Mouse (Mus musculus): ENCODE data around the gene Htt. TPM values are rescaled to one million over a fixed set of nuclear protein-coding genes. Genes with fewer than 3 reads are reported as not detected.
"Not testable (repeated sequence)": the region's sequence is repeated elsewhere in the genome, so short reads cannot be mapped to it uniquely, and the experiment has no call there.

Gene Htt
- total and polyA plus RNA-seq, 2 experiments: 5.2 to 10.2 TPM

DNA sequence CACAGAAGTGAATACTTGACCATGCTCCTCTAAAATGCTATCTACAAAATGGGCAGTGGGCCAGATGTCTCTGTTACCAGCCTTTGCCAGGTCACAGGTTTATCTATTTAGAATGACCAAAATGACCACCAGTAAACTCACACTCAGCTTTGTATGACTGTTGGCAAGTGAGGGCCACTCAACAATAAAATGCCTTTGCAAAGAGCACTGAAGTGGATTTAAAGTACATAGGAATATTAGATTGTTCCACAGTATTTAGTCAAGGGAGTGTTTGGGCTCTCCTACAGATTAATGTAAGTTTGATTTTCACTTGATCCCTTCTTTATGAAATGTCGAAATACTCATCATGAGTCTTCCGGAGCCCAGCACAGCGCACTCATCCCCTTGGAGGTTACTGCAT is 92.5 kb downstream of the Htt start:
- peaks cover 30% of the 10 kb centered on the region; the same call in 1 of the 2 replicates for H3K36me3 ChIP-seq (ENCODE audit: control insufficient read depth, insufficient read depth, low read length)
- no peaks in the 10 kb centered on the region for H3K4me1 ChIP-seq (ENCODE audit: control insufficient read depth, insufficient read depth, low read length)

DNA sequence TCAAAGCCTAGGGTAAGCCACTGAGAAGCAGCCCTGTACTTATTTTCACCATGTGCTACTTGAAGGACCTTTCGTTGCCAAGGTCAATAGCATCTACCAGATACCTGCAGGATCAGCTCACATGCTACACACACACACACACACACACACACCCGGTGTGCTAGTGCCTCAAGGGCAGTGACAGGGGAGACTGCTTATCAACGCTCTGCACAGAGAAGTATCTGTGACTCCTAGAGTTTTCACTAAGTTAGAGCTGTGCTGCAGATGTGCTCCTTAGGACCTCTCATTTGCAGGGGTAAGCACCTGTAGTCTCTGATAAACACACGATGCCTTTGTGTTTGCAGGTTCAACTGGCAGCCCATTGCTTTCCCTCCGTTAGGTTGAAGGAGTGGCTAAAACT is 103.8 kb downstream of the Htt start:
- Histone ChIP-seq H3K4me1 (ENCODE audit: control insufficient read depth, insufficient read depth, low read length) (no peaks in the 10 kb centered on the region), H3K9ac (ENCODE audit: low read depth, low read length) (no peak overlapping the region), H3K4me3 (ENCODE audit: insufficient read depth, low read depth, low read length) (no peak overlapping the region), H3K27ac (replicated peaks; ENCODE audit: insufficient read depth, low read depth, low read length) (no peak overlapping the region), H3K36me3 (ENCODE audit: control insufficient read depth, insufficient read depth, low read length) (peaks cover 38% of the 10 kb centered on the region), H3K79me2 (ENCODE audit: control insufficient read depth, insufficient read depth, low read length) (no peaks in the 10 kb centered on the region), H3K27me3 (ENCODE audit: control insufficient read depth, insufficient read depth, low read length) (no peaks in the 10 kb centered on the region)
- no peak for TF ChIP-seq CTCF (IDR thresholded peaks at IDR 0.05; ENCODE audit: low read depth, low read length)
- TF ChIP-seq POLR2A (IDR thresholded peaks at IDR 0.05; ENCODE audit: extremely low read depth, insufficient read depth, low read length): no peak
- no peak for DNase-seq (ENCODE audit: extremely low read depth, low read depth, low spot score)
- 96% methylated on average over 5 of the region's 5 CpGs for WGBS

More for the DNA sequence above, 92.5 kb downstream of the Htt start:
- H3K27me3 ChIP-seq (ENCODE audit: control insufficient read depth, insufficient read depth, low read length): no peaks in the 10 kb centered on the region
- WGBS: 97% methylated on average over 3 of the region's 3 CpGs
- no peak overlapping the region for H3K4me3 ChIP-seq (ENCODE audit: insufficient read depth, low read depth, low read length)
- DNase-seq (ENCODE audit: extremely low read depth, low read depth, low spot score): no peak
- no peak overlapping the region for H3K27ac ChIP-seq (replicated peaks; ENCODE audit: insufficient read depth, low read depth, low read length)
- no peak for TF ChIP-seq POLR2A (IDR thresholded peaks at IDR 0.05; ENCODE audit: extremely low read depth, insufficient read depth, low read length)
- TF ChIP-seq CTCF (IDR thresholded peaks at IDR 0.05; ENCODE audit: low read depth, low read length): no peak
- H3K9ac ChIP-seq (ENCODE audit: low read depth, low read length): no peak overlapping the region
- H3K79me2 ChIP-seq (ENCODE audit: control insufficient read depth, insufficient read depth, low read length): no peaks in the 10 kb centered on the region

DNA sequence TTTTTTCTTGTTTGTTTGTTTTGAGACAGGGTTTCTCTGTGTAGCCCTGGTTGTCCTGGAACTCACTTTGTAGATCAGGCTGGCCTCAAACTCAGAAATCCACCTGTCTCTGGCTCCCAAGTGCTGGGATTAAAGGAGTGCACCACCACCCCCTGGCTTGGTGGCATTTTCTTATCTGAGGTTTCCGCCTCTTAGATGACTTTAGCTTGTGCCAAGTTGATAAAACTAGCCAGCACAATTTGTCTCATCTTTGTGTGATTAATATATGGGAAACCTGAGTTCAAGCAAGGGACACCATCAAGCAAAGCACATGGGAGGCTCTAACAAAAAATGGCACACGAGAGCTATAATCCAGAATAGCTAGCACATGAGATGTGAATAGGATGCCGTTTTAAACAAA is 118.8 kb downstream of the Htt start:
- H3K9ac ChIP-seq (ENCODE audit: low read depth, low read length); H3K27ac ChIP-seq (replicated peaks; ENCODE audit: insufficient read depth, low read depth, low read length); H3K27me3 ChIP-seq (ENCODE audit: control insufficient read depth, insufficient read depth, low read length); H3K79me2 ChIP-seq (ENCODE audit: control insufficient read depth, insufficient read depth, low read length); DNase-seq (ENCODE audit: extremely low read depth, low read depth, low spot score); H3K4me3 ChIP-seq (ENCODE audit: insufficient read depth, low read depth, low read length); H3K4me1 ChIP-seq (ENCODE audit: control insufficient read depth, insufficient read depth, low read length): not testable (repeated sequence)
- peaks cover 54% of the 10 kb centered on the region for H3K36me3 ChIP-seq (ENCODE audit: control insufficient read depth, insufficient read depth, low read length)
- WGBS: 90% methylated on average over 3 of the region's 3 CpGs

DNA sequence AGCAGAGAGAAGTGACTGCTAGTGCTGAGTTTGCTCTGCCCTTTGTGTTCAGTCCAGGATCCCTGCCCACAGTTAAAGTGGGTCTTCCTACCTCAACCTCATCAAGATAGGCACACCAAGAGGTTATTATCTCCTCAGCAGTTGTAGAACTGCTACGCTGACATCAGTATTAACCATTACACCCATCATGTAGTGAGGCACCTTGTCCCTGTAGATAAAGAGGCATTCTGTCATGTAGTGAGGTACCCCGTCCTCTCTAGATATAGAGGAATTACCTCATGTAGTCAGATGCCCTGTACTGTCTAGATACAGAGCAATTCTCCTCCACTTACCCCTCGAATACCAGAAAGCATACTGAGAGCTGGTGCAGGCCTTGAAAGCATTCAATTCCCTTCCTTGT is 119.5 kb downstream of the Htt start:
- no peaks in the 10 kb centered on the region for H3K27me3 ChIP-seq (ENCODE audit: control insufficient read depth, insufficient read depth, low read length)
- peaks cover 50% of the 10 kb centered on the region for H3K36me3 ChIP-seq (ENCODE audit: control insufficient read depth, insufficient read depth, low read length)
- 95% methylated on average over 3 of the region's 3 CpGs for WGBS
- no peaks in the 10 kb centered on the region for H3K4me1 ChIP-seq (ENCODE audit: control insufficient read depth, insufficient read depth, low read length)
- H3K27ac ChIP-seq (replicated peaks; ENCODE audit: insufficient read depth, low read depth, low read length): no peak overlapping the region
- DNase-seq (ENCODE audit: extremely low read depth, low read depth, low spot score): no peak
- no peak overlapping the region for H3K9ac ChIP-seq (ENCODE audit: low read depth, low read length)
- no peaks in the 10 kb centered on the region for H3K79me2 ChIP-seq (ENCODE audit: control insufficient read depth, insufficient read depth, low read length)
- TF ChIP-seq POLR2A (IDR thresholded peaks at IDR 0.05; ENCODE audit: extremely low read depth, insufficient read depth, low read length): no peak
- TF ChIP-seq CTCF (IDR thresholded peaks at IDR 0.05; ENCODE audit: low read depth, low read length): no peak
- H3K4me3 ChIP-seq (ENCODE audit: insufficient read depth, low read depth, low read length): no peak overlapping the region

DNA sequence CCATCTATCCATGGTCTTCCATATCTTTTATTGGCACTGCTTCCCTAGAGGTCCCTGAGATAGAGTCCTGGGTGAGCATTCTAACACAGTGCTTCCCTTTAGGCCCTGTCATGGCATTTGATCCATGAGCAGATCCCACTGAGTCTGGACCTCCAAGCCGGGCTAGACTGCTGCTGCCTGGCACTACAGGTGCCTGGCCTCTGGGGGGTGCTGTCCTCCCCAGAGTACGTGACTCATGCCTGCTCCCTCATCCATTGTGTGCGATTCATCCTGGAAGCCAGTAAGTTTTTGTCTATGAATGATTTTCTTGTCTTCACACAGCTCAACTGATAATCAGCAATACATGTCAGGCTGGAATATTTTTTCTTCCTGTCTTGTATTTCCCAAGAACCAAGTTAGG is 123.7 kb downstream of the Htt start:
- Histone ChIP-seq H3K27me3 (ENCODE audit: control insufficient read depth, insufficient read depth, low read length) (no peaks in the 10 kb centered on the region), H3K79me2 (ENCODE audit: control insufficient read depth, insufficient read depth, low read length) (no peaks in the 10 kb centered on the region), H3K4me3 (ENCODE audit: insufficient read depth, low read depth, low read length) (no peak overlapping the region), H3K9ac (ENCODE audit: low read depth, low read length) (no peak overlapping the region), H3K4me1 (ENCODE audit: control insufficient read depth, insufficient read depth, low read length) (no peaks in the 10 kb centered on the region), H3K27ac (replicated peaks; ENCODE audit: insufficient read depth, low read depth, low read length) (no peak overlapping the region), H3K36me3 (ENCODE audit: control insufficient read depth, insufficient read depth, low read length) (peaks cover 40% of the 10 kb centered on the region)
- no peak for DNase-seq (ENCODE audit: extremely low read depth, low read depth, low spot score)
- TF ChIP-seq CTCF (IDR thresholded peaks at IDR 0.05; ENCODE audit: low read depth, low read length): peak; percentile 25
- TF ChIP-seq POLR2A (IDR thresholded peaks at IDR 0.05; ENCODE audit: extremely low read depth, insufficient read depth, low read length): no peak
- WGBS: 94% methylated on average over 3 of the region's 3 CpGs

DNA sequence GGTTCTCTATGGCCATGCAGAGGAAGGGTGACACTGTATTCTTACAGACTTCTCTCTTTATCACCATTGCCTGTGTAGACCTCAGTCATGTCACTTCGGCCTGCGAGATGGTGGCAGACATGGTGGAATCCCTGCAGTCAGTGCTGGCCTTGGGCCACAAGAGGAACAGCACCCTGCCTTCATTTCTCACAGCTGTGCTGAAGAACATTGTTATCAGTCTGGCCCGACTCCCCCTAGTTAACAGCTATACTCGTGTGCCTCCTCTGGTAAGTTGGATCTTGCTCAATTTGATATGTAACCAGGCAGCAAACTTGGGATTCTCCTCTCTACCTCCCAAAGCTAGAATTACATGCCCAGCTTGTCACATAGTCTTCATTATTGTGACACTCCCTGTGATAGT is 127.7 kb downstream of the Htt start:
- Histone ChIP-seq H3K9ac (ENCODE audit: low read depth, low read length) (no peak overlapping the region), H3K27me3 (ENCODE audit: control insufficient read depth, insufficient read depth, low read length) (no peaks in the 10 kb centered on the region), H3K4me3 (ENCODE audit: insufficient read depth, low read depth, low read length) (no peak overlapping the region), H3K4me1 (ENCODE audit: control insufficient read depth, insufficient read depth, low read length) (no peaks in the 10 kb centered on the region), H3K27ac (replicated peaks; ENCODE audit: insufficient read depth, low read depth, low read length) (no peak overlapping the region), H3K36me3 (ENCODE audit: control insufficient read depth, insufficient read depth, low read length) (peaks cover 39% of the 10 kb centered on the region), H3K79me2 (ENCODE audit: control insufficient read depth, insufficient read depth, low read length) (no peaks in the 10 kb centered on the region)
- TF ChIP-seq CTCF (IDR thresholded peaks at IDR 0.05; ENCODE audit: low read depth, low read length): no peak
- DNase-seq (ENCODE audit: extremely low read depth, low read depth, low spot score): no peak
- WGBS: 88% methylated on average over 4 of the region's 4 CpGs

All from liver, adult 2 months (tissue).